Mouse (Mus musculus): ENCODE data around the gene Gm3264.
"Not testable (repeated sequence)": the region's sequence is repeated elsewhere in the genome, so short reads cannot be mapped to it uniquely, and the experiment has no call there.

Gm3264 gene

GRCm38 (mm10) chr14:4855299-4855980, at the start of gene Gm3264:
Gm3264 (plus strand) TSS chr14:4855576.
- DNase-seq (ENCODE audit: low spot score in 2 of 2) = peak in 1 of 2 experiments; percentile 10

- DNase-seq (ENCODE audit: low spot score in 2 of 2) = peak; percentile 13 to 59
Observed at GRCm38 (mm10) chr14:4806421-4806820, 49.0 kb upstream of the Gm3264 start.

GRCm38 (mm10) chr14:4821950-4822349, 33.4 kb upstream of the Gm3264 start:
- peak; percentile 11 to 48 for DNase-seq (ENCODE audit: low spot score in 2 of 2)

GRCm38 (mm10) chr14:4837806-4838205, 17.6 kb upstream of the Gm3264 start, which contains the start of gene Gm3269:
Gm3269 (plus strand) TSS chr14:4838106.
- not testable (repeated sequence) for DNase-seq (ENCODE audit: low spot score in 2 of 2)

- DNase-seq (ENCODE audit: low spot score in 2 of 2) = not testable (repeated sequence)
Observed at GRCm38 (mm10) chr14:4892116-4892515, 36.7 kb downstream of the Gm3264 start, which contains the start of gene Gm3278. Gm3278 (plus strand) TSS chr14:4892416.

All from spleen, postnatal 4 days (tissue).